Mouse (Mus musculus): ENCODE measurements around the gene Adamts16. TPM values are rescaled to one million over a fixed set of nuclear protein-coding genes. Genes with fewer than 3 reads are reported as not detected.

Gene Adamts16
- polyA plus RNA-seq, 1 experiment from 2014 or later = 3.7 TPM

GRCm38 (mm10) chr13:70724635-70725034, 117.0 kb downstream of the Adamts16 start:
- Histone ChIP-seq H3K4me3 (no peak overlapping the region), H3K4me1 (no peaks in the 10 kb centered on the region), H3K4me2 (replicated peaks) (no peak overlapping the region), H3K27me3 (replicated peaks) (no peaks in the 10 kb centered on the region), H3K9ac (no peak overlapping the region), H3K36me3 (no peaks in the 10 kb centered on the region), H3K9me3 (no peaks in the 10 kb centered on the region), H3K27ac (no peak overlapping the region)
- no peak for ATAC-seq (ENCODE audit: low FRiP score, low read depth)
- WGBS = 57% methylated on average over 3 of the region's 3 CpGs

DNA sequence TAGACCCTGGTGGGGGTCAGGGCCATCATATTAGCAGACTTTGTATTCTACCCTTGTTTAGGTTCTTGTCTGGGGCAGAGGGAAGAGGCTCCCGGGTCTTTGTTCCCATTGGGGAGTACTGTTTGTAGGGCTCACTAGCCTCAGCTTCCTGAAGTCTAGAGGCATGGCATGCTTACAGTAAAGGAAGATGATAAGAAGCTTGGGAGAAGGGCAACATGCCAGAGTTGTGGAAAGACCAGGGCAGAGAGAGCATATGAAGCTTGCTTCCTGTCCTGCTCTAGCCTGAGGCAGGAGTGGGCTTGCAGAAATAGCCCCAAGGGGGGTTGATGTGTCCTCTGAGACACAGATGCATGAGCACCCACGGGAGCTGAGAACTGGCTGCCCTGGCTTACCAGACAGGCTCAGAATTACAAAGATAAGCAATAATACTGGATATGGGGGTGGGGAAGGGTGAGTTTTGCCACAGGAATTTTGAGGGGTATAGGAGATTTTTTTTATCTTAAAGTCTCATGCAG, 117.4 kb downstream of the Adamts16 start:
- Histone ChIP-seq H3K9me3 (no peaks in the 10 kb centered on the region), H3K4me3 (no peak overlapping the region), H3K4me1 (no peaks in the 10 kb centered on the region), H3K36me3 (no peaks in the 10 kb centered on the region), H3K9ac (no peak overlapping the region), H3K27me3 (replicated peaks) (no peaks in the 10 kb centered on the region), H3K27ac (no peak overlapping the region), H3K4me2 (replicated peaks) (no peak overlapping the region)
- 71% methylated on average over 2 of the region's 2 CpGs for WGBS
- ATAC-seq (ENCODE audit: low FRiP score, low read depth) = no peak

DNA sequence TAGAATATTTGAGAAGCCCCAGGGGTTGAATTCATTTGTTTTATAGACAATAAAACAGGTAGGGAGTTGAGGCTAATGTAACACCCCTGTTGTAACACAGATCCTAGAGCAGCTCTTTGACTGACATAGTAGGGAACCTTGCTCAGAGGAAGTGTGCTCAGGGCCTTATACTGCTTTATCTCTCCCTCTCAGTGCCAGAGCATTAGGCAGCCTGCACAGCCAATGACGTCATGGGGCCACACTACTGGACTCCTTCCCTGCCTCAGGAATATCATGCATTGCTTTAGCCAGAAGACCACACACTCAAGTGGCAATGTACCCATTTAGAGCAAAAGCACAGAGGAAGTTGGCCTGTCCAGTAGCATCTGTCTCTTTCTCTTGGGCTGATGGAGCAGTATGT, 121.6 kb downstream of the Adamts16 start:
- ATAC-seq (ENCODE audit: low FRiP score, low read depth) = no peak
- no peak overlapping the region for H3K27ac ChIP-seq

DNA sequence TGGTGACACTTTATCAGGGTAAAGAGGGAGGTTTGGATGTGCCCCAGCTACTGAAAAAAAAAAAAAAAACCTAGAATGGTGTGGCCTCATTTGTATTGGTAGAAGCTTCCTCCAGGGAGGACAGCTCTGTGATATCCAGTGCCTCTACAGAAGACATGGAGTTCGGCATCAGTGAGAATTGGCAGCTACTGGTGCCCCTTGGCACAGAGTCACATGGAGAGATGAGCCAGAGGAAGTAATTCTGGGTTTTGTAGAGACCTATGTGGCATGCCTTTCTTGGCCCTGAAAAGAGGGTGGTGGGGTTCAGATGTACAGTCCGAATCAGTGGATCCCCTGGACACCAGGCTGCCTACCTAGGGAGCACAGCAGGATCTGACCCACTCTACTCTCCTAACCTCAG, 122.8 kb downstream of the Adamts16 start:
- H3K4me3 ChIP-seq = no peak overlapping the region
- no peaks in the 10 kb centered on the region; the same call in 1 of the 2 replicates for H3K4me1 ChIP-seq
- no peaks in the 10 kb centered on the region for H3K9me3 ChIP-seq
- H3K4me2 ChIP-seq (replicated peaks) = no peak overlapping the region
- WGBS = 85% methylated on average over 2 of the region's 2 CpGs
- no peak overlapping the region for H3K9ac ChIP-seq
- no peak overlapping the region for H3K27ac ChIP-seq
- no peaks in the 10 kb centered on the region for H3K27me3 ChIP-seq (replicated peaks)
- ATAC-seq (ENCODE audit: low FRiP score, low read depth) = no peak
- H3K36me3 ChIP-seq = no peaks in the 10 kb centered on the region

More for the DNA sequence above, 121.6 kb downstream of the Adamts16 start:
- H3K36me3 ChIP-seq = no peaks in the 10 kb centered on the region
- H3K9ac ChIP-seq = no peak overlapping the region
- H3K4me3 ChIP-seq = no peak overlapping the region
- H3K4me2 ChIP-seq (replicated peaks) = no peak overlapping the region
- WGBS = 88% methylated on average over 1 of the region's 1 CpGs
- H3K27me3 ChIP-seq (replicated peaks) = no peaks in the 10 kb centered on the region
- no peaks in the 10 kb centered on the region for H3K4me1 ChIP-seq
- H3K9me3 ChIP-seq = no peaks in the 10 kb centered on the region

- Histone ChIP-seq H3K9me3 (no peaks in the 10 kb centered on the region), H3K27me3 (replicated peaks) (no peaks in the 10 kb centered on the region), H3K4me1 (no peaks in the 10 kb centered on the region; the same call in 1 of the 2 replicates), H3K27ac (no peak overlapping the region), H3K36me3 (no peaks in the 10 kb centered on the region), H3K4me3 (no peak overlapping the region), H3K9ac (no peak overlapping the region), H3K4me2 (replicated peaks) (no peak overlapping the region)
- no peak for ATAC-seq (ENCODE audit: low FRiP score, low read depth)
- WGBS = 76% methylated on average over 5 of the region's 5 CpGs
These were observed 125.6 kb downstream of the Adamts16 start for GRCm38 (mm10) chr13:70716022-70716421.

DNA sequence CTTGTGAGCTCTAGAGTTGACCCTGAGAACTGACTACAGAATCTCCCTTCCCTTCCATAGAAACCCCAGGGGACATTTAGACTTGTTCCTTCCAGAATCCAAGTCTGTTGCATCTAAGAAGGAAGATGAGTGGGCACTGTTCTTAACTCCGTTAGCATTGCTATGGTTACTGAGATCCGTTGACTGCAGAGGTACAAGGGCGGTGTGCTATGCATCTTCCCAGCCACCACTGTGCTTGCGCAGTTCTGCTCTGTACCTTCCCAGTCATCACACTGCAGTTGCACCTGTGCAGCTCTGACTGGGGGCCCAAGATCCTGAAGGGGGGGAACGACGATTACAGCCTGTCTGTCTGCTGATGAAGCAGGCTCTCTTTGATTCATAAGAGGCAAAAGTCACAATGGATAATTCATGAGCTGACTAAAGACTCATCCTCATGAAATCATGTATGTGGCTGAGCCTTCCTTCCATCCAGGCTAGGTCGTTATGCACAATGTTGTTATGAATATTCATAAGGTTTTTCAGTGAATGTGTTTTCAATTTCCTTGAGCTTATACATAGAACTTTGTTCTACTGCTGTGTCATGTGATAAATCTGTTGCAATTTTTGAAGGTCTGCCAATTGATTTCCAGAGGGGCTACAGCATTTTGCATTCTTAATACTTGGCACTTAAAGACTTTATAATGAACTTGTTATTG, 127.4 kb downstream of the Adamts16 start:
- Histone ChIP-seq H3K36me3 (no peaks in the 10 kb centered on the region), H3K4me2 (replicated peaks) (no peak overlapping the region), H3K27me3 (replicated peaks) (no peaks in the 10 kb centered on the region), H3K9me3 (no peaks in the 10 kb centered on the region), H3K4me1 (no peaks in the 10 kb centered on the region; the same call in 1 of the 2 replicates), H3K4me3 (no peak overlapping the region), H3K9ac (no peak overlapping the region), H3K27ac (no peak overlapping the region)
- 77% methylated on average over 7 of the region's 7 CpGs for WGBS
- ATAC-seq (ENCODE audit: low FRiP score, low read depth) = no peak

- no peak overlapping the region for H3K4me2 ChIP-seq (replicated peaks)
- no peaks in the 10 kb centered on the region for H3K9me3 ChIP-seq
- no peaks in the 10 kb centered on the region for H3K36me3 ChIP-seq
- H3K9ac ChIP-seq = no peak overlapping the region
- ATAC-seq (ENCODE audit: low FRiP score, low read depth) = no peak
- H3K27me3 ChIP-seq (replicated peaks) = no peaks in the 10 kb centered on the region
- H3K4me1 ChIP-seq = no peaks in the 10 kb centered on the region; the same call in 1 of the 2 replicates
- no peak overlapping the region for H3K27ac ChIP-seq
- H3K4me3 ChIP-seq = no peak overlapping the region
- 85% methylated on average over 5 of the region's 5 CpGs for WGBS
These were observed 128.3 kb downstream of the Adamts16 start for GRCm38 (mm10) chr13:70713331-70713730.

DNA sequence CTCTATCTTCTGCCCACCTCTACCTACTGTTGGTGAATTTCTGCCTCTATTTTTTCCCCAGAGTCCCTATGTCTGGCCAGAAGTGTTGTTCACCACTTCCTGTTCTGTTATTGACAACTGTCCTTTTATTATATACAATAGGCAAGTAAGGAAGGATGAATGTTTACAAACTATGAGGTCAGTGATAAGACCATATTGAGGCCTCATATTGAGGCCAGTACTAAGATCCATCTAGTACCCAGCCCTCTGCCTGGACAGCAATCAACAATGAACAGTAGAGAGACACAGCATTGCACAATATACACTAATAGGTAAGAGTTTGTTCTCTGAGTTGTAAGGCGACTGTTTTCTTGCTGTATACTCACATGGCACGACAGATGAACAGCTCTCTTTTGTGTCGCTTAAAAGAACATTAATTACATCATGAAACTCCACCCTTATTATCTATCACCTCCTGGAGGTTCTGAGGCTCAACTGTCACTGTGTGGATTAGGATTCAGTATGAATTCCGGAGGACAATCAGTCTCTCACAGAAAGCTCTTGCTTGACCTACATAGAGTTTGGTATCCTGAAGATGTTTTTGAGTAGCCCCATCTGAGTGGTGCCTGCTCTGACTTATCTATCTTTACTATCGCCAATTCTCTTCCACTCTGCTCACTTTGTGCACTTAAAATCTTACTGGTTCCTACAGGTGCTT, 134.3 kb downstream of the Adamts16 start:
- Histone ChIP-seq H3K27ac (no peak overlapping the region), H3K9me3 (no peaks in the 10 kb centered on the region), H3K9ac (no peak overlapping the region), H3K4me3 (no peak overlapping the region), H3K27me3 (replicated peaks) (no peaks in the 10 kb centered on the region), H3K4me1 (no peaks in the 10 kb centered on the region), H3K36me3 (no peaks in the 10 kb centered on the region), H3K4me2 (replicated peaks) (no peak overlapping the region)
- ATAC-seq (ENCODE audit: low FRiP score, low read depth) = no peak
- WGBS = 90% methylated on average over 5 of the region's 5 CpGs

DNA sequence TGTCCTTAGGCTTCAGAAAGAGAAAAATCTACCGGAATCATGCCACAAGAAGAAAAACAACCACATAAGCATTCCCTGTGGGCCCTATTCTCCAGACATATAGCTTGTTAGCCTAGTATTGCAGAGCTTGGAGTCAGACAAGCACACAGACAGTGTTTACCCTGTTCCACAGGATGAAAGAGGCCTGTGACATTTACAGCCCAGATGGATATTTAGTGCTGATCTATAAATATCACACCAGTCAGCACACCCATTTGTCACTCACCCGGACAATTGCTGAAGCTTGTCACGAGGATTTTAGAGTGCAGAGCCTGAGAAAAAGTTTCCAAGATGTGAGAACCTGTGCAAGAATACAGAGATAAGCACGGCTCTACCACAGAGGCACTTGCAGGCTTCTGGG, 138.7 kb downstream of the Adamts16 start:
- no peaks in the 10 kb centered on the region for H3K4me1 ChIP-seq
- H3K4me2 ChIP-seq (replicated peaks) = no peak overlapping the region
- no peak overlapping the region for H3K4me3 ChIP-seq
- H3K27ac ChIP-seq = no peak overlapping the region
- H3K27me3 ChIP-seq (replicated peaks) = no peaks in the 10 kb centered on the region
- H3K9ac ChIP-seq = no peak overlapping the region
- 34% methylated on average over 4 of the region's 4 CpGs for WGBS
- ATAC-seq (ENCODE audit: low FRiP score, low read depth) = no peak
- H3K36me3 ChIP-seq = no peaks in the 10 kb centered on the region
- H3K9me3 ChIP-seq = no peaks in the 10 kb centered on the region

DNA sequence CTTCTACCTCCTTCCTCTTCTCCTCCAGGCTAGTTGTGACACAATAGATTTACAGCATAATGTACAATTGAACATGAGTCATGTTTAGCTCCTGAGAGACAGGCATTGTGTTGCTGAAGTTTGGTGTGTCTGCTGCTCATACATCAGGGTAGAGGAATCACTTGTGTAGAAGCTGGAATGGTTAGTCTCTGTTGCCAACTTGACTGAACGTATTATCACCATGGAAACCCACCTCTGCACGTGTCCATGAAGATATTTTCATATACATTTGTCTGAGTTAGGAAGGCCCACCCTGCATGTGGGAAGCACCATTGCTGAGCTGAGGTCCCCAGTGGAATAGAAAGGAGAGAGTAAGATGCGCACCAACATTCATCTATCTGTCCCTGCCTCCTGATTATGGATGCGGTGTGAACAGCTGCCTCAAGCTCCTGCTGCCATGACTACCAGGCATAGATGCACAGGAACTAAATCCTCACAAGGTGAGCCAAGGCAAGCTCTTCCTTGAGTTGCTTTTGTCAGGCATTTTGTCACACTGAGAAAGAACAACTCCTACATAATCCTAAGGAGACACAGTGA, 142.7 kb downstream of the Adamts16 start:
- WGBS = 82% methylated on average over 4 of the region's 4 CpGs
- ATAC-seq (ENCODE audit: low FRiP score, low read depth) = no peak

DNA sequence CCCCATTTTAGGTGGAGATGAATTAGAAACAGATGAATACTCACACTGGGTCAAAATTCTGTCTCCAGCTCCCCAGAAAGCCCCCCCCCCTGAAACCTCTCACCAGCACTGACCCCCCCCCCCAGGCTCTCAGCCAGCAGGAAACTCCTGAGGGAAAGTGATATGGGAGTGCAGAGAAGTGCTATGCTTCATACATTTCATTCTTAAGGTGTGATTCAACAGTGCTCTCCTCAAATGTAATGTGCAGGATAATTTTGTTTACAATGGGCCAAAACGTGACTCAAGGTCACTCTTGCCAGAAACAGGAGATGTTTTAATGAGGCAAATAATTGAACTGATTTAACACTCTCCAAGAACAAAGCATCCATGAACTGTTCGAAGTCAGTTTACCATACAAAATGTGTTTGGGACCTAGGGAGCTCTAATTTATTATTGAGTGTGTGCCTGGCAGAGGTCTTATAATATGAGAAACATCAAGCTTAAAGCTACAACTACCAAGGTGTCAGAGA, 152.1 kb downstream of the Adamts16 start:
- no peak overlapping the region for H3K4me3 ChIP-seq
- H3K27me3 ChIP-seq (replicated peaks) = no peaks in the 10 kb centered on the region
- H3K27ac ChIP-seq = no peak overlapping the region
- peaks cover 5% of the 10 kb centered on the region; the same call in 1 of the 2 replicates for H3K4me1 ChIP-seq
- no peaks in the 10 kb centered on the region for H3K36me3 ChIP-seq
- ATAC-seq (ENCODE audit: low FRiP score, low read depth) = no peak
- no peaks in the 10 kb centered on the region for H3K9me3 ChIP-seq
- H3K9ac ChIP-seq = no peak overlapping the region
- H3K4me2 ChIP-seq (replicated peaks) = no peak overlapping the region
- 46% methylated on average over 2 of the region's 2 CpGs for WGBS

More for the DNA sequence above, 142.7 kb downstream of the Adamts16 start:
- Histone ChIP-seq H3K4me2 (replicated peaks) (no peak overlapping the region), H3K36me3 (no peaks in the 10 kb centered on the region), H3K27ac (no peak overlapping the region), H3K27me3 (replicated peaks) (no peaks in the 10 kb centered on the region), H3K9me3 (no peaks in the 10 kb centered on the region), H3K4me3 (no peak overlapping the region), H3K4me1 (no peaks in the 10 kb centered on the region), H3K9ac (no peak overlapping the region)

DNA sequence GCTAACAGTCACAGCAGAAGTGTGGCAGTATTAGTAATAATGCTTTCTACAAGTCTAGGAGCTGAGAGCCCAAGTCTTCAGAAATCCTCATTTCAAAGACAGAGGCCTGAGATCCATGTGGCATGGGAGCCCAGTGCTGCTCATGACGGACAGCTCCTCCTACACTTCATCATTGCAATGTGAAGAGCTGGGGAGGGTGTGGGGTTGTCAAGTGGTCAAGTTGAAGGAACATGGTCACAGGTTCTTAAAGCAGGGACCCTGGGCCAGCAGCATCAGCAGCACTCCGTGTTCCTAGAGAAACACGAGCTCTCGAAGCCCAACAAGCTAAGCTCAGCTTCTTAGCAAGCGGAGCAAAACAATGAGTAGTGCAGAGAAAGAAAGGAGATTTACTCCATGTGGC, 155.8 kb downstream of the Adamts16 start:
- Histone ChIP-seq H3K9me3 (no peaks in the 10 kb centered on the region), H3K27me3 (replicated peaks) (no peaks in the 10 kb centered on the region), H3K27ac (no peak overlapping the region), H3K4me3 (no peak overlapping the region), H3K4me1 (peaks cover 5% of the 10 kb centered on the region; the same call in 1 of the 2 replicates), H3K9ac (no peak overlapping the region), H3K36me3 (no peaks in the 10 kb centered on the region), H3K4me2 (replicated peaks) (no peak overlapping the region)
- 85% methylated on average over 5 of the region's 5 CpGs for WGBS
- no peak for ATAC-seq (ENCODE audit: low FRiP score, low read depth)
